Mouse (Mus musculus) kidney, embryonic 14.5 days (tissue): ENCODE results near the gene 4930578G10Rik. TPM values are rescaled to one million over a fixed set of nuclear protein-coding genes. Genes with fewer than 3 reads are reported as not detected.

Experiments
- ATAC-seq: fragments of 200-750 bp; cut with Nextera tagmentation; 2 replicates; pipeline ENCODE4 v1.8.0; 2017; ENCODE audit warnings: moderate number of reproducible peaks, mild to moderate bottlenecking, moderate TSS enrichment, moderate library complexity; ENCODE audit not compliant: low FRiP score, low TSS enrichment
- H3K27ac ChIP-seq: fragments of 300-500 bp; sonication (generic); 2 replicates; pipeline ENCODE4 v1.5.1; 2014; ENCODE audit warnings: low read depth, mild to moderate bottlenecking, low read length, moderate library complexity, mixed read lengths
- H3K27me3 ChIP-seq: fragments of 300-500 bp; sonication (generic); 2 replicates; pipeline ENCODE4 v1.6.1; 2014; ENCODE audit warnings: mild to moderate bottlenecking, low read length; ENCODE audit not compliant: control insufficient read depth, insufficient read depth
- H3K36me3 ChIP-seq: fragments of 300-500 bp; sonication (generic); 2 replicates; pipeline ENCODE4 v1.6.1; 2014; ENCODE audit warnings: low read length, mixed read lengths; ENCODE audit not compliant: control insufficient read depth, insufficient read depth
- H3K4me1 ChIP-seq: fragments of 300-500 bp; sonication (generic); 2 replicates; pipeline ENCODE4 v1.6.1; 2014; ENCODE audit warnings: low read length, mixed read lengths; ENCODE audit not compliant: control insufficient read depth, insufficient read depth
- H3K4me2 ChIP-seq: fragments of 300-500 bp; sonication (generic); replicated peaks from 2 replicates; pipeline ENCODE4 v1.6.1; 2014; ENCODE audit warnings: low read depth, mild to moderate bottlenecking, low read length
- H3K4me3 ChIP-seq: fragments of 300-500 bp; sonication (generic); 2 replicates; pipeline ENCODE4 v1.5.1; 2014; ENCODE audit warnings: mild to moderate bottlenecking, low read length
- H3K9ac ChIP-seq: fragments of 300-500 bp; sonication (generic); 2 replicates; pipeline ENCODE4 v1.6.1; 2014; ENCODE audit warnings: low read depth, mild to moderate bottlenecking, low read length, moderate library complexity
- H3K9me3 ChIP-seq: fragments of 300-500 bp; sonication (generic); 2 replicates; pipeline ENCODE4 v1.6.1; 2016; ENCODE audit warnings: low read length; ENCODE audit not compliant: control insufficient read depth
- WGBS: fragments of 180-500 bp; shearing (Covaris S2); extraction: QIAGEN DNeasy Blood & Tissue Kit; methylation state at CpG from one replicate; pipeline ENCODE4 v1.1.7; 2014; 5-methylcytosine and 5-hydroxymethylcytosine counted together
- polyA plus RNA-seq: library from polyadenylated mRNA; unstranded; fragments of >200 nt; fragmentation: Nextera tagmentation; extraction: Ambion mirVana; gene quantifications from 2 replicates; pipeline ENCODE4 v1.2.1, GENCODE M21; 2014

4930578G10Rik gene
- polyA plus RNA-seq, 1 experiment from 2014 or later: not detected

DNA sequence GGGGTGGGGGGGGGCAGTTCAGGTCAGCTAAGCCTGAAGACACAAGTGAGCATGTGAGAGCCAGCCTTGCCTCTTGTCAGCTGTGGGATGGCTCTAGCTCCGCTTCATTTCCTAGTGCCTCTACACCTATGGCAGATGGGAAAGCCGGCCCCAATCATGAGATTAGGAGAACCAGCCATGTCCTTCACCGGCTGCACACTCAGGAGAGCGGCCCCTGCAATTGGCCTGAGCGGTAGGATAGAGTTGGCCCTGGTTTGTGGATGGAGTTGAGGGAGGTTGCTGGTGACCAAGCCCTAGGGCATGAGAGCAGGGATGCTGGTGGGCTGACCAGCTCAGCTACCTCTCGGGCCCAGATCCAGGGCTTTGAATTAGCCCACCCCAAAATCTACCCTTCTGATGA lies 153.5 kb downstream of the 4930578G10Rik start:
- Histone ChIP-seq H3K27ac (no peak overlapping the region), H3K4me2 (no peak overlapping the region), H3K4me1 (no peaks in the 10 kb centered on the region), H3K27me3 (no peaks in the 10 kb centered on the region), H3K4me3 (no peak overlapping the region), H3K36me3 (no peaks in the 10 kb centered on the region), H3K9ac (no peak overlapping the region), H3K9me3 (no peaks in the 10 kb centered on the region)
- no peak for ATAC-seq
- 91% methylated on average over 6 of the region's 6 CpGs for WGBS

- H3K9me3 ChIP-seq: no peaks in the 10 kb centered on the region
- no peak for ATAC-seq
- H3K4me3 ChIP-seq: no peak overlapping the region
- no peak overlapping the region for H3K27ac ChIP-seq
- no peak overlapping the region for H3K4me2 ChIP-seq
- no peaks in the 10 kb centered on the region for H3K36me3 ChIP-seq
- H3K4me1 ChIP-seq: no peaks in the 10 kb centered on the region
- no peaks in the 10 kb centered on the region for H3K27me3 ChIP-seq
- no peak overlapping the region for H3K9ac ChIP-seq
- WGBS: 71% methylated on average over 7 of the region's 7 CpGs
Measured at GRCm38 (mm10) chr4:42891176-42891575, 155.8 kb downstream of the 4930578G10Rik start.

DNA sequence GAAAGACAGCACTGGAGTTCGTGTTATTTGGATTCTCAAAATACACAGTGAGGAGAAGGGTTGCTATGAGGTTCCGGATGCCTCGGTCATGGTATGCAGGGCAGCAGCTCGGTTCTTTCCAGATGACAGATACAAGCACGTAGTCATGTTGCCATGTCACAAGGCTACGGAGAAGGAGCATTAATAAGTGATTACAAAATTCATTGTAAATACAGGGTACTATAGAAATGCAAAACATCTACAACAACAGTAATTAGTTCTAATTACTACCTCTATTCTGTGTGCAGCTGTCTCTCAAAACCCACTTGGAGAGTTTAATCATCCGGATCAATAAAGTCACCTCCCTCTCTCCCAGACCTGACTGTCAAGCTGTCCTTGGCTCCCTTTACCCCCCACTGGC lies 159.8 kb downstream of the 4930578G10Rik start:
- no peaks in the 10 kb centered on the region for H3K27me3 ChIP-seq
- H3K9ac ChIP-seq: no peak overlapping the region
- 78% methylated on average over 7 of the region's 7 CpGs for WGBS
- no peak overlapping the region for H3K4me2 ChIP-seq
- H3K4me1 ChIP-seq: no peaks in the 10 kb centered on the region
- no peaks in the 10 kb centered on the region for H3K36me3 ChIP-seq
- no peak overlapping the region for H3K4me3 ChIP-seq
- H3K9me3 ChIP-seq: no peaks in the 10 kb centered on the region
- no peak overlapping the region for H3K27ac ChIP-seq
- ATAC-seq: no peak

Other genes with a start within 250 kb of the 4930578G10Rik start
- gene Fam205a2, start 207.4 kb upstream of the 4930578G10Rik start, polyA plus RNA-seq: 0.19 TPM in 1 of 2 replicates, not detected in the other
- gene Gm10591, start 123.3 kb upstream of the 4930578G10Rik start, polyA plus RNA-seq: 2.3 TPM in 1 of 2 replicates, not detected in the other
- gene Gm2564, start 105.8 kb upstream of the 4930578G10Rik start, polyA plus RNA-seq: not detected in 2 replicates
- gene Ccl27b, start 80.3 kb upstream of the 4930578G10Rik start, polyA plus RNA-seq: not detected in 2 replicates
- gene Il11ra2, start 73.7 kb upstream of the 4930578G10Rik start, polyA plus RNA-seq: not detected in 2 replicates
- not detected in 2 replicates for gene Ccl19, start 21.0 kb downstream of the 4930578G10Rik start, polyA plus RNA-seq
- gene Ccl21a, start 38.4 kb downstream of the 4930578G10Rik start, polyA plus RNA-seq: 47.2 and 48.1 TPM in 2 replicates
- not detected in 2 replicates for gene Fam205a1, start 118.3 kb downstream of the 4930578G10Rik start, polyA plus RNA-seq
- gene Gm12394, start 121.2 kb downstream of the 4930578G10Rik start, polyA plus RNA-seq: 0.14 and 0.16 TPM in 2 replicates
- gene Fam205c, start 138.7 kb downstream of the 4930578G10Rik start, polyA plus RNA-seq: 0.35 TPM in 1 of 2 replicates, not detected in the other
- gene Phf24, start 181.1 kb downstream of the 4930578G10Rik start, polyA plus RNA-seq: 0.41 and 1.1 TPM in 2 replicates
- 5.1 and 6.8 TPM in 2 replicates for gene Dnajb5, start 214.3 kb downstream of the 4930578G10Rik start, polyA plus RNA-seq
- 0.34 and 0.37 TPM in 2 replicates for gene 1700022I11Rik, start 234.1 kb downstream of the 4930578G10Rik start, polyA plus RNA-seq